Mouse (Mus musculus): Measurements from ENCODE around the gene Galc. TPM values are rescaled to one million over a fixed set of nuclear protein-coding genes. Genes with fewer than 3 reads are reported as not detected.
A peak's percentile ranks its signal among the peaks of the same experiment; 100 is the strongest.

Galc gene
- 10 to 100 TPM; 20.7 to 24.9 TPM for total RNA-seq (2021)
- long read RNA-seq, partial matches to known transcripts, result 0 of 10 reads
- long read RNA-seq, other reads (novel, unspliced or antisense), result 6 of 10 reads

- peak; percentile 91 to 92 for DNase-seq (ENCODE audit: low spot score in 2 of 2)
Measured at GRCm38 (mm10) chr12:98258845-98259517, at the start of gene Galc. TSS of gene Galc (minus strand) at chr12:98259459.

- no peak for DNase-seq (ENCODE audit: low spot score in 2 of 2)
Measured at GRCm38 (mm10) chr12:98307179-98307915, 48.1 kb upstream of the Galc start.

- no peak for DNase-seq (ENCODE audit: low spot score in 2 of 2)
Measured at GRCm38 (mm10) chr12:98303013-98303412, 43.8 kb upstream of the Galc start.

- no peak for DNase-seq (ENCODE audit: low spot score in 2 of 2)
Measured at GRCm38 (mm10) chr12:98301980-98302379, 42.7 kb upstream of the Galc start.

- no peak for DNase-seq (ENCODE audit: low spot score in 2 of 2)
Measured at GRCm38 (mm10) chr12:98294241-98294640, 35.0 kb upstream of the Galc start.

- DNase-seq (ENCODE audit: low spot score in 2 of 2), result no peak
Measured at GRCm38 (mm10) chr12:98292278-98292677, 33.0 kb upstream of the Galc start.

- DNase-seq (ENCODE audit: low spot score in 2 of 2), result no peak
Measured at GRCm38 (mm10) chr12:98290475-98290874, 31.2 kb upstream of the Galc start.

GRCm38 (mm10) chr12:98284477-98284876 is 25.2 kb upstream of the Galc start:
- no peak for DNase-seq (ENCODE audit: low spot score in 2 of 2)

- no peak for DNase-seq (ENCODE audit: low spot score in 2 of 2)
Measured at GRCm38 (mm10) chr12:98283487-98283860, 24.2 kb upstream of the Galc start.

GRCm38 (mm10) chr12:98282776-98283486 is 23.7 kb upstream of the Galc start:
- DNase-seq (ENCODE audit: low spot score in 2 of 2), result no peak

- no peak for DNase-seq (ENCODE audit: low spot score in 2 of 2)
Measured at GRCm38 (mm10) chr12:98280996-98281395, 21.7 kb upstream of the Galc start.

- DNase-seq (ENCODE audit: low spot score in 2 of 2), result peak; percentile 78 to 80
Measured at GRCm38 (mm10) chr12:98280530-98280929, 21.3 kb upstream of the Galc start.

- no peak for DNase-seq (ENCODE audit: low spot score in 2 of 2)
Measured at GRCm38 (mm10) chr12:98272433-98272832, 13.2 kb upstream of the Galc start.

GRCm38 (mm10) chr12:98270810-98271566 is 11.7 kb upstream of the Galc start:
- DNase-seq (ENCODE audit: low spot score in 2 of 2), result no peak

GRCm38 (mm10) chr12:98269791-98270745 is 10.8 kb upstream of the Galc start:
- no peak for DNase-seq (ENCODE audit: low spot score in 2 of 2)

- DNase-seq (ENCODE audit: low spot score in 2 of 2), result no peak
Measured at GRCm38 (mm10) chr12:98268441-98269369, 9.4 kb upstream of the Galc start, which contains the start of gene Gpr65. TSS of gene Gpr65 (plus strand) at chr12:98268635.

GRCm38 (mm10) chr12:98265697-98266096 is 6.4 kb upstream of the Galc start:
- no peak for DNase-seq (ENCODE audit: low spot score in 2 of 2)

GRCm38 (mm10) chr12:98259518-98259852 is 226 bp upstream of the Galc start:
- DNase-seq (ENCODE audit: low spot score in 2 of 2), result no peak

- no peak for DNase-seq (ENCODE audit: low spot score in 2 of 2)
Measured at GRCm38 (mm10) chr12:98258371-98258844, 851 bp downstream of the Galc start.

Data from layer of hippocampus, postnatal 10 days (tissue).